Mouse (Mus musculus) heart, embryonic 11.5 days (tissue): ENCODE results near the gene Gpat2. TPM values are rescaled to one million over a fixed set of nuclear protein-coding genes. Genes with fewer than 3 reads are reported as not detected.
A peak's percentile ranks its signal among the peaks of the same experiment; 100 is the strongest.

Experiments used
- ATAC-seq: fragments of 200-750 bp; cut with Nextera tagmentation; replicated peaks from 2 replicates; pipeline ENCODE4 v1.8.0; 2017; ENCODE audit warnings: moderate library complexity; ENCODE audit not compliant: insufficient number of reproducible peaks, low FRiP score, low TSS enrichment
- H3K27ac ChIP-seq: fragments of 300-500 bp; sonication (generic); 2 replicates; pipeline ENCODE4 v1.5.1; 2014; ENCODE audit warnings: mild to moderate bottlenecking, low read depth, low read length
- H3K27me3 ChIP-seq: fragments of 300-500 bp; sonication (generic); 2 replicates; pipeline ENCODE4 v1.6.1; 2014; ENCODE audit warnings: mild to moderate bottlenecking, low read length, mixed read lengths; ENCODE audit not compliant: control insufficient read depth, insufficient read depth
- H3K36me3 ChIP-seq: fragments of 300-500 bp; sonication (generic); 2 replicates; pipeline ENCODE4 v1.6.1; 2014; ENCODE audit warnings: mild to moderate bottlenecking, low read length, moderate library complexity, mixed read lengths; ENCODE audit not compliant: control insufficient read depth, insufficient read depth
- H3K4me1 ChIP-seq: fragments of 300-500 bp; sonication (generic); 2 replicates; pipeline ENCODE4 v1.6.1; 2014; ENCODE audit warnings: low read length; ENCODE audit not compliant: control insufficient read depth, insufficient read depth
- H3K4me2 ChIP-seq: fragments of 300-500 bp; sonication (generic); 2 replicates; pipeline ENCODE4 v1.6.1; 2014; ENCODE audit warnings: mild to moderate bottlenecking, moderate library complexity
- H3K4me3 ChIP-seq: fragments of 300-500 bp; sonication (generic); 2 replicates; pipeline ENCODE4 v1.5.1; 2014; ENCODE audit warnings: low read depth, low read length
- H3K9ac ChIP-seq: fragments of 300-500 bp; sonication (generic); 2 replicates; pipeline ENCODE4 v1.6.1; 2014; ENCODE audit warnings: mild to moderate bottlenecking, low read depth, low read length, moderate library complexity
- H3K9me3 ChIP-seq: fragments of 300-500 bp; sonication (generic); replicated peaks from 2 replicates; pipeline ENCODE4 v1.6.1; 2016; ENCODE audit warnings: low read length; ENCODE audit not compliant: control insufficient read depth
- WGBS: fragments of 180-500 bp; shearing (Covaris S2); extraction: QIAGEN DNeasy Blood & Tissue Kit; methylation state at CpG from one replicate; pipeline ENCODE4 v1.1.7; 2014; ENCODE audit not compliant: insufficient replicate concordance; 5-methylcytosine and 5-hydroxymethylcytosine counted together
- polyA plus RNA-seq: library from polyadenylated mRNA; unstranded; fragments of >200 nt; fragmentation: Nextera tagmentation; extraction: Ambion mirVana; gene quantifications from 2 replicates; pipeline ENCODE4 v1.2.1, GENCODE M21; 2014

Gpat2 gene
- polyA plus RNA-seq, 1 experiment from 2014 or later = 0.34 TPM

DNA sequence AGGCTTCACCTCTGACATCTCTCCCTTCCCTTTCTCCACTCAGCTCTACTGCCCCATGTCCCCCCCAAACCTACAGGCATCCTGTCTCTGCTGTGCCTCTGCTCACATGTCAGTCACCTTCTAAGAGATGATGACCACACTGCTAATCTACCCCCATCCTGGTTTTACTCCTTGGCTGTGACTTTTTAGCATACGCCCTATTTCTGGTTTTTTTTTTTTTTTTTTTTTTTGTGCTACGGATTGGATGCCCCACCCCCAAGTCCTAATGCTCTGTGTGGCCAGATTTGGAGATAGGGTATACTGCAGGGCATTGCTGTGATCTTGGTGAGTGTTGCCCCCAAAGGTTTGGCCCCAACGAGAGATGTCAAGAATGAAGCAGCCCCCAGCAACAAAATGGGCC, 47.3 kb downstream of the Gpat2 start:
- Histone ChIP-seq H3K27ac (no peak overlapping the region), H3K4me1 (no peaks in the 10 kb centered on the region), H3K9ac (no peak overlapping the region), H3K36me3 (no peaks in the 10 kb centered on the region), H3K4me2 (no peak overlapping the region), H3K9me3 (no peaks in the 10 kb centered on the region), H3K27me3 (no peaks in the 10 kb centered on the region), H3K4me3 (no peak overlapping the region)
- ATAC-seq = no peak
- WGBS = 59% methylated on average over 3 of the region's 3 CpGs

DNA sequence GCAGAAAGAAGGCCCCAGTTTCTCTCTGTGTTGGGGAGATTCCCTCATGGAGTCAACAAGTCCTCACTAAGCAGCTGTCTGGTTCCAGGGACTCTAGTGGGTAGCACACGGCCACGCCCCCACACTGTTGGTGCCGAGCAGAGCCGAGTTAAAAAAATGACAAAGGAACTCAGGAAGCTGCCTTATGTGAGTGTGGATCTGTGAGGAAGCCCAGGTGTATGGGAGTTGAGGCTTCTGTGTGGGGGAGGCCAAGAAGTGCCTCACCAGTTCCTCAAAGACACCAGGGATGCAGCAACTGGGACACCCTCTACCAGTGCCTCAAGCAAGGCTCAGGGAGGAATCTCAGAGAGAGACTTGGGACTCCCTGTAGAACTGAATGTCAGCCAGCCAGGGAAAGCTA, 54.2 kb downstream of the Gpat2 start:
- H3K4me2 ChIP-seq = no peak overlapping the region
- H3K27ac ChIP-seq = no peak overlapping the region
- no peak overlapping the region for H3K9ac ChIP-seq
- peaks cover 56% of the 10 kb centered on the region for H3K27me3 ChIP-seq
- ATAC-seq = no peak
- no peak overlapping the region for H3K4me3 ChIP-seq
- 69% methylated on average over 4 of the region's 4 CpGs for WGBS
- peaks cover 6% of the 10 kb centered on the region; the same call in 1 of the 2 replicates for H3K4me1 ChIP-seq
- no peaks in the 10 kb centered on the region for H3K36me3 ChIP-seq
- no peaks in the 10 kb centered on the region for H3K9me3 ChIP-seq

DNA sequence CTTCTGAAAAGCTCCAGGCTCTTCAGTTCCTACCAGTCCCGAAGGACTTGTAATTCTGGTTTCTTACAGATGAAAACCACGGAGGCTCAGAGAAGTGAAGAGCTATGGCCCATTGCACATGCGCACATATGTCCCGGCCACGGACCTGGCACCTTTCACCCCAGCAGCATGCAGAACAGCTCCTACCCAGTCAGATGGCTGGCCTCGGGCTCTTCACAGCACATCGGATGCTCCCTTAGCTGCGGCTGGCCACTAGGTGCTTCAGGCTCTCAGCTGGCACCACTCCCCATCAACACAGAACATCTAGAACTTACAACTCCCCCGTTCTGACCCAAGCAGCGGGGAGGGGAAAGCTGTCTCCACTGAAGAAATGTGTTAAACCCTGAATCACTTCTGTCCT, 54.8 kb downstream of the Gpat2 start:
- no peak for ATAC-seq
- peaks cover 59% of the 10 kb centered on the region for H3K27me3 ChIP-seq
- H3K4me1 ChIP-seq = peaks cover 7% of the 10 kb centered on the region
- H3K27ac ChIP-seq = no peak overlapping the region
- H3K4me3 ChIP-seq = no peak overlapping the region
- no peaks in the 10 kb centered on the region for H3K9me3 ChIP-seq
- no peak overlapping the region for H3K9ac ChIP-seq
- WGBS = 69% methylated on average over 10 of the region's 10 CpGs
- H3K4me2 ChIP-seq = no peak overlapping the region
- H3K36me3 ChIP-seq = no peaks in the 10 kb centered on the region

DNA sequence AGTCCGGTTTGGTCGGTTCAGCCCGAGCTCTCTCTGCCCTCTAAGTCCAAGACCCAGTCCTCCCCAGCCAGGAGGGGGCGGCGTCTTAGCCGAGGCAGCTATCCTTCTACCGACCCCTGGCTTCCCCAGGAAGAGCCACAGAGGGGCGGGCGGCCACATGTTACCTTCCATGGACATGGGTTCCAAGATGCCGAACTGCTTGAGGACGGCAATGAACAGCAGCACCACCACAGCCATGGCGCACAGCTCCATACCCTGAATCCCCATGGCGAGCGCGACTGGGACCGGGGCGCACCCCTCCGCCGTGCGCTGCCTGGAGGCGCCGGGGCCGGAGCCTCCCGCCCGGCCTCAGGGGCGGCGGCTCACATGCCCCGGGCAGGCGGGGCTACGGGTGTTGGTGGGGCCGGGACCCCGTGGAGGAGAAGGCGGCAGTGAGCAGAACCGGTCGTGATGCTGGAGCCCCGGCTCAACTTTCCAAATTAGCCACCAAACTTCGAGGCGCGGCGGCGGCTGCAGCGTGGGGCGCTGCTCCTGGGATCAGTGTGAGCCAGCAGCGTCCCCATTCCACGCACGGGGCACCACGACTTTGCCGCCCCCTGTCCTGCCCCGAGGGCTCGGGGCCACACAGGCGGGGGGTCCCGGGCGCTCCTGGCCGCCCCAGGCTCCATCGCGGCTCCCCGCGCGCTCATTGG, 57.0 kb downstream of the Gpat2 start:
- H3K27ac ChIP-seq = no peak overlapping the region
- H3K4me2 ChIP-seq = peak overlapping the region; percentile 91
- ATAC-seq = 0 out of 2 replicates have a peak, but pooled peaks have one; percentile 3
- H3K4me1 ChIP-seq = peaks cover 9% of the 10 kb centered on the region
- H3K9me3 ChIP-seq = no peaks in the 10 kb centered on the region
- peak overlapping the region; percentile 43 for H3K9ac ChIP-seq
- under 1% methylated on average over 48 of the region's 59 CpGs for WGBS
- H3K27me3 ChIP-seq = peaks cover 66% of the 10 kb centered on the region
- H3K4me3 ChIP-seq = peak overlapping the region; percentile 49
- no peaks in the 10 kb centered on the region for H3K36me3 ChIP-seq

DNA sequence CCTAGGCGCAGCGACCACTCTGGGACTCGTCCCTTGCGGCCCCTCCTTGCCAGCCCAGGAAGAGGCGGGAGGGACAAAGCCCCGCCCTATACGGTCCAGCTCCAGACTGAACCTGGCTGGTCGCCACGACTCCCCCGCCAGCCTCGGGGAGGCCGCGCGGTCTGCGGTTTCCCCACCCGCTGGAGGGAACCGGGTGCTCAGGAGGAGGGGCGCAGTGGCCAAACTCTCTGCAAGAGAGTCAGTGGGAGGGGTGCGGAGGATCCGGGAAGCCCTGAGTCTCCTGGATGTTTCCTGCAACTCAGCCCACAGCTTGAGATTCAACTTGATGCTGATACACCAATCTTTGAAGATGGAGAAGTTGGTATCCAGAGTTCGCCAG, 57.5 kb downstream of the Gpat2 start:
- Histone ChIP-seq H3K36me3 (no peaks in the 10 kb centered on the region), H3K27ac (no peak overlapping the region), H3K4me1 (peaks cover 9% of the 10 kb centered on the region), H3K9me3 (no peaks in the 10 kb centered on the region), H3K4me3 (peak overlapping the region; percentile 49), H3K27me3 (peaks cover 66% of the 10 kb centered on the region), H3K4me2 (peak overlapping the region; percentile 91), H3K9ac (no peak overlapping the region)
- WGBS = under 1% methylated on average over 21 of the region's 21 CpGs
- ATAC-seq = peak; percentile 73; the same call in 1 of the 2 replicates

DNA sequence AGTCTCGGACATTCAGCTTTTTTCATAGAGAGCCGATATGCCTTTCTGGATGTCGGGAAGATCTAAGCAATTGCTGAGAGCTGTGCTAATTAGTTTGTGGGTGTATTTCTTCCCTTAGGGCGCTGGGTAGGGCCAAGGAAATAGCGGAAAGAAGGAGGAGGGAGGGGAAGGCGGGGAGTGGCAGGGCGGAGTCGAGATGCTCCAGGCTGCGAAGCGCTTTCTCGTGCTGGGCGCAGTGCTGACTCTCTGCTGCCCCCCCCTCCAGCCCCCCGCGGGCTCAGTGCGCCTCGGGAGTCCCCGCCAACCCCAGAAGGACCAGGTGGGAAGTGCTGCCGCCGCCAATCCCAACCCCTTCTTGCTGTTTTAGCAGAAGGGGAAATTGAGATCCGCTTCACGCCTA, 58.0 kb downstream of the Gpat2 start:
- Histone ChIP-seq H3K9ac (no peak overlapping the region), H3K36me3 (no peaks in the 10 kb centered on the region), H3K4me2 (peak overlapping the region; percentile 91), H3K4me3 (peak overlapping the region; percentile 49), H3K4me1 (peaks cover 9% of the 10 kb centered on the region), H3K27me3 (peaks cover 66% of the 10 kb centered on the region), H3K9me3 (no peaks in the 10 kb centered on the region), H3K27ac (no peak overlapping the region)
- no peak for ATAC-seq
- 1% methylated on average over 21 of the region's 21 CpGs for WGBS

DNA sequence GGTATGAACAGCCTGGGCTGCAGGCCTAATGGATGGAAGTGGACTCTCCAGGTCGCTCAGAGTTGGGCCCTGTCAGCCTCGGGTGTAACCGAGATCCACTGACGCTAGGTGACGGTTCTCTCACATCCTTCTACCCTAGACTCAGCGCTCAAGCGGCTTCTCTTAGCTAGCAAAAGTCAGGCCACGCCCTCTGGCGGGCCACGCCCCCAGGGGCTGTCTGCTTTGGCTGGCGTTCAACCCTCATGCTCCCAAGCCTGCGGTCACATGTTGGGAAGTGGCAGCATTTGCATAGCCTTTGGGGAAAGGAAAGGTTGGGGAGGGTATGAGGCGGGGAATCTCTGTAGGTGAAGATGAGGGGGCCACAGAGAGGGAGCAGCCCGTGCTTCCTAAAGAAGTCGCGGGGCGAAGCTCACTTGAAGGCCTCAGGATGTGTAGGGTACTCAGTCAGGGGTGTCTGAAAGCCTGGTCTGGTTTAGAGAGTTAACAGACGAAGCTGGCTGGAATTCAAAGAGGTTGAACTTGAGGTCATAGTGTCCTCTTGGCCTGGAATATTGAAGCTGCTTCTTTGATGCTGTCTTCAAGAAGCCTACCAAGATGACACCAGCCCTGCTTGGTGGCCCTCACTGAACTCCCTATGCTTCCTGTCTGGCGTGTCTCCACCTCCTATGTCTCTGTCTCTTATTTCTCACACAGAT, 59.6 kb downstream of the Gpat2 start:
- Histone ChIP-seq H3K9me3 (no peaks in the 10 kb centered on the region), H3K4me3 (peak overlapping the region; percentile 25), H3K27ac (no peak overlapping the region), H3K9ac (no peak overlapping the region), H3K4me1 (peaks cover 9% of the 10 kb centered on the region), H3K27me3 (peaks cover 55% of the 10 kb centered on the region), H3K4me2 (peak overlapping the region; percentile 55), H3K36me3 (no peaks in the 10 kb centered on the region)
- peak; percentile 57; the same call in 1 of the 2 replicates for ATAC-seq
- 7% methylated on average over 19 of the region's 19 CpGs for WGBS
